Mouse (Mus musculus) neural tube, embryonic 11.5 days (tissue): Measurements from ENCODE around the gene Eif6. TPM values are rescaled to one million over a fixed set of nuclear protein-coding genes. Genes with fewer than 3 reads are reported as not detected.

Experiments used
- ATAC-seq: fragments of 200-750 bp; cut with Nextera tagmentation; 2 replicates; pipeline ENCODE4 v1.8.0; 2017; ENCODE audit warnings: moderate number of reproducible peaks, mild to moderate bottlenecking, moderate TSS enrichment, moderate library complexity; ENCODE audit not compliant: insufficient read depth, low FRiP score, low TSS enrichment
- DNase-seq: peaks from one replicate; pipeline ENCODE4 v3.0.0-alpha.2; 2015; ENCODE audit warnings: low spot score
- H3K27ac ChIP-seq: fragments of 300-500 bp; sonication (generic); 2 replicates; pipeline ENCODE4 v1.5.1; 2014; ENCODE audit warnings: low read depth, mild to moderate bottlenecking, low read length
- H3K27me3 ChIP-seq: fragments of 300-500 bp; sonication (generic); 2 replicates; pipeline ENCODE4 v1.6.1; 2014; ENCODE audit warnings: mild to moderate bottlenecking, low read length, mixed read lengths; ENCODE audit not compliant: control insufficient read depth, insufficient read depth
- H3K36me3 ChIP-seq: fragments of 300-500 bp; sonication (generic); 2 replicates; pipeline ENCODE4 v1.6.1; 2014; ENCODE audit warnings: mild to moderate bottlenecking, low read length, moderate library complexity, mixed read lengths; ENCODE audit not compliant: control insufficient read depth, insufficient read depth
- H3K4me1 ChIP-seq: fragments of 300-500 bp; sonication (generic); 2 replicates; pipeline ENCODE4 v1.6.1; 2014; ENCODE audit warnings: low read length, mixed read lengths; ENCODE audit not compliant: control insufficient read depth, insufficient read depth
- H3K4me2 ChIP-seq: fragments of 300-500 bp; sonication (generic); 2 replicates; pipeline ENCODE4 v1.6.1; 2014; ENCODE audit warnings: low read depth, mild to moderate bottlenecking, moderate library complexity
- H3K4me3 ChIP-seq: fragments of 300-500 bp; sonication (generic); 2 replicates; pipeline ENCODE4 v1.5.1; 2014; ENCODE audit warnings: low read depth, low read length
- H3K9ac ChIP-seq: fragments of 300-500 bp; sonication (generic); 2 replicates; pipeline ENCODE4 v1.6.1; 2014; ENCODE audit warnings: mild to moderate bottlenecking, low read length
- H3K9me3 ChIP-seq: fragments of 300-500 bp; sonication (generic); 2 replicates; pipeline ENCODE4 v1.6.1; 2016; ENCODE audit warnings: low read length; ENCODE audit not compliant: control insufficient read depth
- WGBS: fragments of 180-500 bp; shearing (Covaris S2); extraction: QIAGEN DNeasy Blood & Tissue Kit; methylation state at CpG from one replicate; pipeline ENCODE4 v1.1.7; 2014; 5-methylcytosine and 5-hydroxymethylcytosine counted together
- polyA plus RNA-seq: library from polyadenylated mRNA; unstranded; fragments of >200 nt; fragmentation: Nextera tagmentation; extraction: Ambion mirVana; gene quantifications from 2 replicates; pipeline ENCODE4 v1.2.1, GENCODE M21; 2014

The Eif6 gene
- polyA plus RNA-seq, 1 experiment from 2014 or later: 199 TPM

GRCm38 (mm10) chr2:155818596-155819391 is 7.9 kb downstream of the Eif6 start:
- Histone ChIP-seq H3K27me3 (no peaks in the 10 kb centered on the region), H3K4me3 (peak overlapping the region; percentile 57), H3K9ac (peak overlapping the region; percentile 64), H3K9me3 (no peaks in the 10 kb centered on the region), H3K4me2 (peak overlapping the region; percentile 76), H3K36me3 (peaks cover 5% of the 10 kb centered on the region), H3K4me1 (peaks cover 13% of the 10 kb centered on the region; the same call in 1 of the 2 replicates), H3K27ac (peak overlapping the region; percentile 68)
- ATAC-seq: peak; percentile 89
- 4% methylated on average over 37 of the region's 37 CpGs for WGBS
- DNase-seq: peak; percentile 92

GRCm38 (mm10) chr2:155817301-155818245 is 9.2 kb downstream of the Eif6 start:
- Histone ChIP-seq H3K27me3 (no peaks in the 10 kb centered on the region), H3K9ac (no peak overlapping the region; the same call in 1 of the 2 replicates), H3K36me3 (peaks cover 5% of the 10 kb centered on the region), H3K4me3 (peak overlapping the region; percentile 57; the same call in 1 of the 2 replicates), H3K4me2 (peak overlapping the region; percentile 76; the same call in 1 of the 2 replicates), H3K27ac (no peak overlapping the region), H3K9me3 (no peaks in the 10 kb centered on the region), H3K4me1 (peaks cover 13% of the 10 kb centered on the region; the same call in 1 of the 2 replicates)
- 81% methylated on average over 10 of the region's 10 CpGs for WGBS
- ATAC-seq: no peak
- no peak for DNase-seq

- no peak overlapping the region for H3K4me3 ChIP-seq
- 93% methylated on average over 1 of the region's 1 CpGs for WGBS
- H3K36me3 ChIP-seq: peaks cover 5% of the 10 kb centered on the region
- DNase-seq (no peak), ATAC-seq (no peak)
- no peak overlapping the region for H3K9ac ChIP-seq
- no peak overlapping the region for H3K4me2 ChIP-seq
- H3K27me3 ChIP-seq: no peaks in the 10 kb centered on the region
- no peak overlapping the region for H3K27ac ChIP-seq
- peaks cover 13% of the 10 kb centered on the region; the same call in 1 of the 2 replicates for H3K4me1 ChIP-seq
- H3K9me3 ChIP-seq: no peaks in the 10 kb centered on the region
Observed at GRCm38 (mm10) chr2:155816179-155816578, 10.5 kb downstream of the Eif6 start.

GRCm38 (mm10) chr2:155814829-155815228 is 11.9 kb downstream of the Eif6 start:
- WGBS: 28% methylated on average over 5 of the region's 5 CpGs
- Histone ChIP-seq H3K9me3 (no peaks in the 10 kb centered on the region), H3K36me3 (peaks cover under 1% of the 10 kb centered on the region; the same call in 1 of the 2 replicates), H3K4me3 (no peak overlapping the region), H3K27ac (no peak overlapping the region), H3K27me3 (no peaks in the 10 kb centered on the region), H3K4me1 (peaks cover 13% of the 10 kb centered on the region; the same call in 1 of the 2 replicates), H3K9ac (no peak overlapping the region), H3K4me2 (no peak overlapping the region)
- ATAC-seq (no peak), DNase-seq (no peak)

GRCm38 (mm10) chr2:155812637-155813036 is 14.1 kb downstream of the Eif6 start:
- Histone ChIP-seq H3K9ac (no peak overlapping the region), H3K4me1 (no peaks in the 10 kb centered on the region)
- 85% methylated on average over 4 of the region's 4 CpGs for WGBS

GRCm38 (mm10) chr2:155811821-155812396 is 14.8 kb downstream of the Eif6 start:
- WGBS: 39% methylated on average over 16 of the region's 16 CpGs
- Histone ChIP-seq H3K4me3 (no peak overlapping the region), H3K9me3 (no peaks in the 10 kb centered on the region), H3K9ac (no peak overlapping the region), H3K27ac (no peak overlapping the region), H3K36me3 (no peaks in the 10 kb centered on the region), H3K4me2 (no peak overlapping the region), H3K27me3 (no peaks in the 10 kb centered on the region), H3K4me1 (no peaks in the 10 kb centered on the region)
- ATAC-seq: no peak
- DNase-seq: peak; percentile 84

More at GRCm38 (mm10) chr2:155812637-155813036, 14.1 kb downstream of the Eif6 start:
- no peak for ATAC-seq
- Histone ChIP-seq H3K27ac (no peak overlapping the region), H3K4me2 (no peak overlapping the region), H3K4me3 (no peak overlapping the region), H3K9me3 (no peaks in the 10 kb centered on the region), H3K36me3 (no peaks in the 10 kb centered on the region), H3K27me3 (no peaks in the 10 kb centered on the region)
- DNase-seq: no peak

GRCm38 (mm10) chr2:155809620-155810019 is 17.1 kb downstream of the Eif6 start:
- Histone ChIP-seq H3K4me1 (no peaks in the 10 kb centered on the region), H3K27ac (no peak overlapping the region), H3K27me3 (no peaks in the 10 kb centered on the region), H3K9me3 (no peaks in the 10 kb centered on the region), H3K36me3 (no peaks in the 10 kb centered on the region), H3K4me3 (no peak overlapping the region), H3K9ac (no peak overlapping the region), H3K4me2 (no peak overlapping the region)
- 90% methylated on average over 4 of the region's 4 CpGs for WGBS
- ATAC-seq (no peak), DNase-seq (no peak)

- WGBS: 56% methylated on average over 4 of the region's 4 CpGs
- H3K4me2 ChIP-seq: no peak overlapping the region
- H3K4me1 ChIP-seq: no peaks in the 10 kb centered on the region
- no peaks in the 10 kb centered on the region for H3K9me3 ChIP-seq
- no peak overlapping the region for H3K4me3 ChIP-seq
- no peak for DNase-seq
- ATAC-seq: no peak
- no peaks in the 10 kb centered on the region for H3K36me3 ChIP-seq
- no peak overlapping the region for H3K9ac ChIP-seq
- H3K27me3 ChIP-seq: no peaks in the 10 kb centered on the region
- no peak overlapping the region for H3K27ac ChIP-seq
Observed at GRCm38 (mm10) chr2:155807408-155807807, 19.3 kb downstream of the Eif6 start.
